Mouse (Mus musculus): ENCODE data around the gene Gm11992. TPM values are rescaled to one million over a fixed set of nuclear protein-coding genes. Genes with fewer than 3 reads are reported as not detected.

Gene Gm11992
- polyA plus RNA-seq (2012; rRNA removed) = 0.49 and 0.77 TPM in 2 replicates

DNA sequence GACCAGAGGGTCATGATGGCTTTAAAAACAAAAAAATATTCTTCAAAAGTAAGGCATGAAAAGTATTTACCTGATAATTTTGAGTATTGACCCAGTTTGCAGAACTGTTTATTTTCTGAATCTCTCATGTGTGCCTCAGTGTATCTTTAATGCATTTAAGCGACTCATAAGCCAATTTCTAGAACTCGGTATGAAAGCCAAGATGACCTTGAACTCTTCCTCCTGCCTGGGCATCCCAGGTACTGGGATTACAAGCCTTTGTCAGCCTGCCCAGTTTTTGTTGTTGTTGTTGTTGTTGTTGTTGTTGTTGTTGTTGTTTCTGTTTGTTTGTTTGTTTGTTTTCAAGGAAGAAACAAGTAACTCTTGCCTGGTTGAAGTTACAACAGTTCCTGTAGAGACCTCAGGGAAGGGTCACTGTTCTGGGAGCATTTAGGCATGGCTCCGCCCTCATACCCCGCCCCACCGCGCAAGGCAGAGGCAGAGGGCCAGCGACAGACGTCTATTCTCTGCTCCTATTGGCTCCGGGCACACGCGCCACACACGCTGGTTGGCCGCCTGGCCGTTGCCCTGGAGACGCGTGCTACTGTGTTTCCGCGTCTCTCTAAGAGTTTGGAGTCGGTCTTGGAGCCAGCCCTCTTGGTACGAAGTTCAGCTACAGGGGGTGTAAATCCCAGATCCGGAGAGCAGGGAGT lies at the start of gene Gm11992:
Gene Gm11992, plus strand, starts transcription at position 584 of the 692 bp plus-strand sequence.
- no peak for DNase-seq (ENCODE audit: low spot score)

DNA sequence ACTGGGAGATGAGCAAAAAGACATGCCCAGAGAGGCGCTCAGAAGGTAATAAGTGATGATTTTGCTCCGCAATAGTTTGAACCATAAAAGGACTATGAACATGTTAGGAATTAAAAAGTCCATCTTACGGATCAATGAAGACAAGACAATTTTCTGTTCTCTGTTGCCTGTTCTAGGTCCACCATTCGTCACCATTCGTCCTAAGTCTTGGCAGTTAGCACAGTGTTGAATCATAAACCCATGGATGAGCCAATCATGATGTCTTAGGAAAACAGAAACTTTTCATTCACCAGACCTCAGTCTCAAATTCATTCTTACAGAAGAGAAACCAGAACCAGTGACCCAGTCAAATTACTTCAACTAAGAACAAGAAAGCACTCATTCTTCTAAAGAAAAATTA lies 39.6 kb upstream of the Gm11992 start:
- DNase-seq (ENCODE audit: low spot score) = no peak

DNA sequence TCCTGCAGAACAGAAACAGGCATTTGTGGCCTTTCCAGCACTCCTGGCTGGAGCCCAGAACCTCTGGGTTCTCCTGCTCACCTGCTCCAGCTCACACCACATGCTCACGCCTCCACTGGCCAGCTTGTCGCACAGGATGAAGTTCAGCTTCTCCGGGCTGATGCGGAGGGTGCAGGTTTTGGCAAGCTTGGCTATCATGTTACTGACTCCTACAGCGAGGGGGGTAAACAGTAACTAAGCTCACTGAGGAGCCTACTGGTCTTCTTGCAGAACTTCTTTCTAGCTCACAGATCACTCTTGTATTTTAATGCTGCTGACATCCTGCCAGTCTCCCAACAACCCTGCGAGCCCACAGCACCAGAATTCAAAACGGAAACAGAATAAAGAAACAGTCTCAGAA lies 38.0 kb upstream of the Gm11992 start:
- DNase-seq (ENCODE audit: low spot score) = peak; percentile 23

DNA sequence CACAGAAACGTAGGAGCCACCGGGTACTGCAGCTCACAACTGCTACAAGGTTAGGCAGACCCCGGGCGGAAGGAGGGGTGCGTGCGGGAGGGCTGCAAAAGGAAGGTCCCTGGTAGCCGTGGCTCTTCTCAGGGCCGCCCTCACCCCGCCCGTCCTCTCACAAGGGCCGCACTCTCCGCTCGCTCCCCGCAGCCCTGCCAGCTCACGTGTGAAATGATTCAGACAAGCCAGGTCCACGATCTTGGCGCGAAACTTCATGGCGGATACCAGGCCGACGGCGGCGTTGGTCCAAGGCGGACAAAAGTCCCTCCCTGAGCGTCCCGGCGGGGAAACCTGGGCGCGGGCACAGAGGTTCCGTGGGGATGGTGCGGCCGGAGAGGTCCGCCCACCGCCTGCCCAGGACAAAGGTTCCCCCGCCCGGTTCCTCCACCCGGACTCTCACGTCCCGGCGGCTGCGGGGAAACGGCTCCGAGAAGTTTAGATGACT lies 37.5 kb upstream of the Gm11992 start, which contains the start of gene Hus1:
Gene Hus1, minus strand, starts transcription at position 339 of the 487 bp plus-strand sequence.
- DNase-seq (ENCODE audit: low spot score) = peak; percentile 86

DNA sequence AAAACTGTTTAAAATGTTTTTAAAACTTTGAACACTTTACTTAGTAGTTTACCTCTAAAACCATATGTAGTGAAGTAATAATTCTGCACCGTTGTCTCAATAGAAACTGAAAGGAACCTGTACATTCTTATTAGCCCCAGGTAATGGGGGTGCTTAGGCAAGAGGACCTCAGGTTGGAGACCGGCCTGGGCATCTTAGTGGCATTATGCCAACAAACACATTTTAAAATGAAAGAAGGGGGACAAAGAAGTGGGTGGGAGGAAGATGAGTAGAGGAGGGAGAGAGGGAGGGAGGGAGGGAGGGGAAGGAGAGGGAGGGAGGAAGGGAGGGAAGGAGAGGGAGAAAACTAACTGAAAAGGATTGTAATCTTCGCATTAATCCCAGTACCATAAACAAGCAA lies 37.0 kb upstream of the Gm11992 start:
- DNase-seq (ENCODE audit: low spot score) = no peak

DNA sequence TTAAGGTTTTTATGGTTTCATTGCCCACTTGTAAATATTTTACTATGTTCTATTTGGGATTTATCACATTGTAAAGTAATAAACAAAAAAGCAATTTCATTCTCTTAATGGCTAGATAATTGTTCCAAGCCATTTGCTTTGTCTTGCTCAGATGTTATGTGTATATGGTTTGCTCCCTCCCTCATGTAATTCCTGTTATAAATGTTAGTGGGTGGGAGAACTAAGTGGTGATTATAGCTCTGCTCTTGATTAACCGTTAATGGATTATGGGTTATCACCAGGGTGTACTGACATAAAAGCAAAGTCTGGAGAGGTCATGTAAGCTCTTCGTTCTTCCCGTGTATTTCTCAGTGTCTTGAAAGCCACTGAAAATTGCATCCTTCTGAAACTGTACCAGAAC lies 33.7 kb upstream of the Gm11992 start:
- no peak for DNase-seq (ENCODE audit: low spot score)

DNA sequence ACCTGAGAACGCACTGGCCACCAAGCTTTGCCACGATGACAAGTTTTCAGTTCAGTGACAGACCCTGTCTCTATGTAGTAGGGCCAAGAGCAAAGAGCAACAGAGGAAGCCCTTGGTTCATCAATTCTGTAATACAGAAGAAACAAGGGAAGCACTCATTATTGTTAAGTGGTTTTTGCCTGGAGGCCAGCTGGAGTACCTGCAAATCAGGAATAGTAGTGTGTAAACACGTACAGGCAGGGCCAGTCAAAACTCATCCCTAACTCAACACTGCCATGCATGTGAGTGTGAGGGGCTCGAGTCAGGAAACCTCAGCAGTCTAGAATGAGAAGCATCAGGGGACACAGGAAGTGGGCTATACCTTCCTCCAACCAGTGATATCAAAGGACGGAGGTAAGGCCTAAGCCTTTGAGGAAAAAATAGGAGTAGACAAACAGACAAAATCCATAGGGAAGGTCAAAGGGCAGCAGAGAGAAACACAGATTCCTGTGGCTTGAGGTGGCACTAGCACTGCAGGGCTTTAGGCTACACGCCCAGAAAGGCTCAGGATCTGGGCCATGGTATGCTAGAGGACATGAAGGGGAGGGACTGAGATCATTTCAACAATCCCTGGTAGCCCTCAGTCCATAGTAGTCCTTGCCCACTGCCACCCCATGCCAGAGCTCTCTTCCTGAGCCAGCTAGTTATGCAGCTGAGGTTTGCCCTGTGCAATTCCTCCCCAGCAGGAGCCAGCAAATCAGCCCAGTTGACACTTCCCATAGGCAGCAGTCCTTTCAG lies 29.7 kb upstream of the Gm11992 start:
- no peak for DNase-seq (ENCODE audit: low spot score)

DNA sequence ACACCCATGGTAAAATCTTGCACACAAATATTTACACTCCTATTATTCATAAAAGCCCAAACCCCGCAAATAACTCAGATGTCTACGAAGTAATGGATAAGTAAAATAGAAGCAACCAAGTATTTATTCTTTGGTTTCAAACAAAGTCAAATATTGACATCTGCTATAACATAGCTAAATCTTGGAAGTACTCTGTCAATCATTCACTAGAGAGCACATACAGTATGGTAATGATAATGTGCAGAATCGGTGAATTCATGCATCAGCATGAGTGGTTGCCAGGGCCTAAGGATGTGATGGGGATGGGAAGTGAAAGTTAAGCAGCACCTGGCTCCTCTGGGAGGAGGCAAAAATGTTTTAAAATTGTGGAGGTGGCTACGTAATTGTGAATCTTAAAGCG lies 28.2 kb upstream of the Gm11992 start:
- no peak for DNase-seq (ENCODE audit: low spot score)

DNA sequence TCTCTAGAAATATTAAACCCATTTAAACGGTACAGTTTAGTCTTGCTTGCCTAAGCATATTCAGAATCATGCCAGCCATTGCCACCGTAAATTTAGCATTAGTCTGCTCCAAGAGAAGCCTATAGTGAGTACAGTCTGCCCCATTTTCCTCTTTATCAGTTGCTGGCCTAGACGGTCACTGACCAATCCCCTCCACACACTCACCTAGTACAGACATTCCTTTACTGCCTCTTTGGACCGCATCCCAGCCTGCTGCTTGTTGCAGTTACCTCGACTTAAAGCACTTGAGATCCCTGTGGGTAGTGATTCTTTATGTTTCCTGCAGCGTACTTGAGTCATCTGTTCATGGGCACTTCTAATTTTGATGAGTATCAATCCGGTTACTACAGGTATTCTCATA lies 23.6 kb upstream of the Gm11992 start:
- no peak for DNase-seq (ENCODE audit: low spot score)

DNA sequence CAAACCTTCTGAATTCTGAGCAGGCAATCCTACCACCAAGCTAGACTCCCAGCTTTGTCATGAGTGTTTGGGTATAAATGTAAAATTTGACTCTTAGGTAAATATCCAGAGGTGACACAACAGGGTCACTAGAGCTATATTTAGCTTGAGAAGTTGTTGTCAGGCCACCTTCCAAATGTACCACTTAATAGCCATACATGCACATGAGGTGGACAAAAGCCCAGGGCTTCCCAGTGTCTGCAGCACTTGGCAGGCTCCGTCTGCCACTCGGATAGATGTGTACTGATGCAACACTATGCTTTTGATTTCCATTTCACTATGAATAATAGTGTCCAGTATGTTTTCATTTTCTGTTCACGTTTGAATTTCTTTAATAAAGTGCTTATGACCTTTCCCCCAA lies 23.2 kb upstream of the Gm11992 start:
- DNase-seq (ENCODE audit: low spot score) = no peak

DNA sequence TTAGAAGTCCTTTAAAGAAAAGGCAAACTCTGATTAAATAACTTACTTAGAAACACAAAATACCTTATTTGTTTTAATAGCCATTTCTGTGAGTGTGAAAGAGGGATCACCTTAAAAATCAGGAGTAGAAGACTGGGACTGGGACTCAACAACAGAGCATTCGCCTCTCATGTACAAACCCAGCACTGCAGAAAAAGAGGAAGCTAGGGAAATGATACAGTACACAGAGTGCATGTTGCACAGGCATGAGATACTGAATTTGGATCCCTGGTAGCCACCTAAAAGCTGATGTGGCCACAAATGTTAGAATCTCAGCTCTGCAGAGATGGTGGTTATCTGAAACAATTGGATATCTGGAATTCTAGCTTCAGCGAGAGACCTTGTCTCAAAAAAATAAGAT lies 16.9 kb upstream of the Gm11992 start:
- DNase-seq (ENCODE audit: low spot score) = no peak

DNA sequence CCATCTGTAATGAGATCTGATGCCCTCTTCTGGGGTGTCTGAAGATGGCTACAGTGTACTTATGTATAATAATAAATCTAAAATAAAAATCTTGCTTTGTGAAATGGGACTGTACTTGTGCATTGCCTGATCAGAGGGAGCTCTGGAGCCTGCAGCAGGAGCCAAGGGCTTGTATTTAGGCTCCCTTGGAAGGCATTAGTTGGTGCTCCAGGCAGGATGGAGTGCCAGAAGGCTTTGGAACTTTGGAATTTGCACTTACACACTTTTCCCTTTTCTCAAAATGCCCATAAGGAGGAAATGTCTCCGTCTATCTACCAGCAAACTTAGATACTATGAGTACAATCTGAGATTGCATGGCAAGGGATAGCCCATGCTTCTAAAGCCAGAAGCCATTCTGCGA lies 1.8 kb upstream of the Gm11992 start:
- no peak for DNase-seq (ENCODE audit: low spot score)

DNA sequence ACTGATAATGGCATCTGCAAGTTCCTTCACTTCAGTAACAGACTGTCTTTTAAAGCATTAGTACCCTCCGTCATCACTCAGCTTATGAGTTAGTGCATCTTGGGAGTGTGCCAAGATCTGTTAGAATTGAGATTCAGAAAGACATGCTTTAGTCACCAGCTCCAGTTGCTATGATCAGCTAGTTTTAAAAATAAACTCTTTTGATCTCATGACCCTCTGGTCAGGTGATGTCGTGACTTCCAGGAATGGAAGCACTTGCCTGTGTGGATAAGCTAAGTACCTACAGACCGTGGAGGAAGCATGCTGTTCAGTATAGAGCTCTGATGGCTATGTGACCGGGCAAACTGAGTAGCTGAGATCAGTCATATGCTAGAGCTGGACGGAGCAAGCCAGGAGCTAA lies 1.4 kb upstream of the Gm11992 start:
- DNase-seq (ENCODE audit: low spot score) = no peak

DNA sequence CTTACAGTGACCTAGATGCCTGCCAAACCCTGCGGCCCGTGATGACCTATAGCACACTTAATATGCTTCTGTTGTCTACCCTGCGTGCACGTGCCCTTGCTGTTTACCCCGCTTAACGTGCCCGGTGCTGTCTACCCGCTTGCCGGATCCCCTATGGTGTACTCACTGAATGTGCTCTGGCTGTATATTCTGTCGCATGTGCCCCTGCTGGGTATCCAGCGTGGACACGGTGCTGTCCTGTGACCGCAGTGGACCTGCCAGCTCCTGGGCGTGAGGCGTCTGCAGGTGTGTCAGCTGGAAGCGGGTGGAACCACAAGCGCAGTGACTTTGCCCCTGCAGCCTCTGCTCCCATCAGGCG lies 288 bp downstream of the Gm11992 start, which contains the start of gene Sun3:
Gene Sun3, minus strand, starts transcription at position 289 of the 358 bp plus-strand sequence.
- DNase-seq (ENCODE audit: low spot score) = peak; percentile 47

DNA sequence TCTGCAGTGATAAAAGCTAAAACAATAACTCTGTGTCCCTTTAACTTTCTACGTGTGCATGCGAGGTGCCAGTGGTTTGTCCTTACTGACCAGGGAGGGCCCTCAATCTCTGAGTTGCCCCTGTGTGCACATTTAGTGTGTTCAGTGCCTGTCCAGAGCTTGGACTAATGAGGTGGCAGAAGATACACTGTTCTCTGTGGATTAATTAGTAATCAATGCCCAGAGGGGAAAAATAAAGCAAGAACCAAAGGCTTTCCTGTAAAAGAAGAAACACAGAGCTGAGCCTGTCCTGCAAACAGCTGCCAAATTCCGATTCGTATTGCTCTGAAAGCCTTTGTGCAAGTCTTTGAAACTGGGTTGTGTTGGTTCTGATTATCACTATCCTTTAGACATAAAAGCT lies 1.8 kb downstream of the Gm11992 start:
- no peak for DNase-seq (ENCODE audit: low spot score)

DNA sequence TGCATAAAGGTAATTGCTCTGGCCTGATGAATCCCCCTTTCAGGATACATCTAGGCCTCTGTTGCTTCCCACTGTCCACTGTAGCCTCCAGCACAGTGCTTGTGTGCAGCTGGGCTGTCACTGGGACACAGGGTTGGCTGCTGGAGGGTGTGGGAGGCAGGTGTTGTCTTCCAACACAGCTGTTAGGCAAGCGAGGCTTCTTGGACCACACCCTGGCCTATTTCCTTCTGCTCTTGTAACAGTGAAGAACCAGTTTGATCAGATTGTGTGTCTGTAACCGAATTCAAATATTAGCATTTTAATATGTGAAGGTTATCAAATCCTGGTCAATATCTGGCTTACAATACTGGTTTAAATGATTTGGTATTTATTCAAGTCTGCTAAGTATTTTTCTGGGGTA lies 3.5 kb downstream of the Gm11992 start:
- DNase-seq (ENCODE audit: low spot score) = no peak

DNA sequence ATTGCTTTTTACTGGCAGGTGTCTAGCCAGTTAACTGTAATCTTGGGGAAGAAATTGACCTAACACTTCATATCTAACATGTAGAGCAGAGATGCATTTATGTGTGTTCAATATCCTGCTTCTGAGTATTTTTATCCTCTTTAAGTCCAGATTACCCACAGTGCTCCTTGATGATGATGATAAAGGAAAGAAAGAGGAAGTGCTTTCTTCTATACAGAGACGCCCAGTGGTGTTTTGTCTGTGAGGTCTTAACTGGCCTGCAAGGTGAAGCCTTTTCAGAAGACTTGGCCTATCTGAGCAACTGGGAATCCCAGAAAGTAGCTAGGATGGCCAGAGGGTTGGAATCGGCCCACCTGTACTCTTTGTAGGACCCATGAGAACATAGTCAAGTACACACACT lies 8.5 kb downstream of the Gm11992 start:
- no peak for DNase-seq (ENCODE audit: low spot score)

DNA sequence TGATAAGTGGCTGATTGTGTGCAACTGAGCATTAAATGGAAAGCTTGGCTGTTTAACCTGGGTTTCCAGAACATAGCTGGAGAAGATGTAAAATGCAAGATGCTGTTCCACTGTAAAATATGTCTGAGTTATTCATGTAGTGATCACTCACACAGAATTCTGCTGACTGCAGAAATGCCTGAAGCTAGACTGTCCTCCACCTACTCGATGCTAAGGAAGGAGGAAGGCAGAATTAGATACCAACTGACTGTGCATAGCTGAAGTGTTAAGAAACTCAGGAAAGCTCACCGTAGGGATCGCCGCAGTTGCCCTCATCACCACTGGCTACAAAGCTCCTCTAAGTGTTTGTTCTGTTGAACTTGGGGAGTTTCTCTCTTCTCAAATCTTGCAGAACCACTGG lies 9.3 kb downstream of the Gm11992 start:
- DNase-seq (ENCODE audit: low spot score) = no peak

DNA sequence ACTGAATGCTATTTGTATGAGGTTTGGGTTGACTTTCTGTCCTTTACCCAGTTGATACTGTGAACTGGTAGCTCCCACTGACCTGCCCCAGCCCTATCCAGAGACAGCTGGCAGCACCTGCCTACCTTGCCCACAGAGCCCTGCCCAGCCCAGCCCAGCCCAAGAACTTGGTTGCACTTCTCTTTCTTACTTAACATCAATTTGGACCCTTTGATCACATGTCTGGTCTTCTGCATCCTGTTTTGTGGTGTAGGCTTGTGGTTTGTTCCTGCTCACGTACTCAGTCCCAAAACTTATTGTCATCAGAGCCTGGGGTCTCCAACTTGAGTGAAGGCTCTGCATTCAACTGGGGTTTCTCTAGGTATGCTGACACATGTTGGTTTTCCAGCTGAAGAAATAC lies 11.6 kb downstream of the Gm11992 start:
- no peak for DNase-seq (ENCODE audit: low spot score)

DNA sequence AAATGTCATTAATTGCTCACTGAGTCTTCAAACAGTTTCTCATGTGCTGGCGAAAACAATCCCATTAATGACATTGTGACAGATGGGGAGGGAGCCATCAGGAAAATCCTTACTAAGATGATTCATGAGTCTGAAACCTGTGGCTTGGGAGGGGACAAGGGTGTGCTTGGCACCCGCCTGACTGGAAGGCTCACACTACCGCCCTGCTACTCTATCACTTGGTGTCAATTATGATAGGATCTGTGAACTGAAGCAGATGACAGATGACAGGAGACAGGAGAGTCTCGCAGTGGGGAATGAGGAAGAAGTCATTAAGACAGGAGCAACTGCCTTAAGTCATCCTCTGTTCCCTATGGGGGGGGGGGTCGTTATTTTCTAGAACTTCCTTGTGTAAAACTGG lies 12.1 kb downstream of the Gm11992 start:
- DNase-seq (ENCODE audit: low spot score) = no peak

DNA sequence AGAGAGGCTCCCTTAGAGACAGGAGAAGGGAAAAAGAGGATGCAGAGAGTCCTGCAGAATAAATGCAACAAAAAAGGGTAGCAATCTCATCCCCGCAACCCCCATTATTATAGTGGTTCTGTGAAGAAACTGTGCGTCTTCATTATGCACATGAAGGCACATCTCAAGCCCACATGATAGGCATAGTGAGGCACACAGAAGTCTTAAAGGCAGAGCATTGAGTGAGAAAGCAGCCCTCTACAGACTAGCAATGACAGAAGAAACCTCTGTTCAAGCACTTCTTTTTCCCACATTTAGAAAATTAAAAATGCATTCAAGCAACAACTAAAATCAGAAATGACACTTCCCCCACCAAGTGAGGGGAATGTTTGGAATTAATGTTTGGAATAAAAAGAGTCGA lies 28.1 kb downstream of the Gm11992 start:
- no peak for DNase-seq (ENCODE audit: low spot score)

DNA sequence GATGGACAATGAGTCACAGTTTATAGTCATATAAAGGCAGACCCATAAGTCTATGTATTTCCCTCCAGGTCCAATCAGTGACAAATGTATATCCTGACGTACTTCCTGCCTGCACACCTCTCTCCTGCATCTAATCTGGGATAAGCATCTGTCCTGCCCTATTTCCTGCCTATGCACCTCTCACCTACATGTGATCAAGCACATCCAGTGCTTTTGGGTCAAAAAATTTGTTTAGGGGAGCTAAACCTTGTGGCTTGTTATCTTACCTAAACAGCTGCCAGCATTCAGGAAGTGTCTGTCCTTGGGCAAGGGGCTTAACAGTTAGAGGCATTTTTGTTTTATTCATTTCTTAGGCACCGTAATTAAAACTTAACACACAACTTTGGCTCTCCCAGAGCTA lies 64.8 kb downstream of the Gm11992 start:
- DNase-seq (ENCODE audit: low spot score) = no peak

Measured in urinary bladder, adult 2 months (tissue).